Mouse (Mus musculus): ENCODE results near the gene Adcy1.

DNA sequence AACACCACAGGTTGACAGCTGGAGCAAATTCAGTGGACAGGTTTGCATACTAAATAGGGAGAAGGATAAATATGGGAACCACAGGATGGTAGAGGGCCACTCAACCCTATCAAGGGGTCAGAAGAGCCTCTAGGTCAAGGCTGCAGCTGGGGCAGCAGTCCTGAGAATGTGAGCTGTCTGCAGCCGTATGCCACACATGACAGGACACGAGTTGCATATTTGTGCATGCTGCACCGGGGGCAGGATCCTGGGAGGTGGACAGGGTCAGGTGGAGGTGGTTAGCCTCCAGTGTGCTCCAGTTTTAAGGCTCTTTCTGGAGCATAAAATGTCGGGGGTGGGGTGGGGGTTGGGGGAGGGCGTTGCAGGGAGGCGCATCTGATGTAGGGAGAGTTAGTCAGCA, 8.3 kb downstream of the Adcy1 start:
- no peak for TF ChIP-seq ZC3H11A (IDR thresholded peaks at IDR 0.05; ENCODE audit: borderline replicate concordance, low read depth, low read length)
- TF ChIP-seq HCFC1 (IDR thresholded peaks at IDR 0.05; ENCODE audit: borderline replicate concordance, insufficient read depth, low read length), result no peak
- TF ChIP-seq CHD2 (IDR thresholded peaks at IDR 0.05; ENCODE audit: low read depth, low read length), result no peak
- TF ChIP-seq MAFK (IDR thresholded peaks at IDR 0.05; ENCODE audit: insufficient read depth, low read depth, low read length), result no peak

Measured in ES-E14 (cell line).